Mouse (Mus musculus) kidney, adult 8-10 months (tissue): ENCODE measurements around the gene Ccser1.
"Not testable (repeated sequence)": the region's sequence is repeated elsewhere in the genome, so short reads cannot be mapped to it uniquely, and the experiment has no call there.

Experiments
- DNase-seq, 2 experiments: peaks; one replicate each; pipeline ENCODE4 v3.0.0; 2022

Ccser1 gene

DNA sequence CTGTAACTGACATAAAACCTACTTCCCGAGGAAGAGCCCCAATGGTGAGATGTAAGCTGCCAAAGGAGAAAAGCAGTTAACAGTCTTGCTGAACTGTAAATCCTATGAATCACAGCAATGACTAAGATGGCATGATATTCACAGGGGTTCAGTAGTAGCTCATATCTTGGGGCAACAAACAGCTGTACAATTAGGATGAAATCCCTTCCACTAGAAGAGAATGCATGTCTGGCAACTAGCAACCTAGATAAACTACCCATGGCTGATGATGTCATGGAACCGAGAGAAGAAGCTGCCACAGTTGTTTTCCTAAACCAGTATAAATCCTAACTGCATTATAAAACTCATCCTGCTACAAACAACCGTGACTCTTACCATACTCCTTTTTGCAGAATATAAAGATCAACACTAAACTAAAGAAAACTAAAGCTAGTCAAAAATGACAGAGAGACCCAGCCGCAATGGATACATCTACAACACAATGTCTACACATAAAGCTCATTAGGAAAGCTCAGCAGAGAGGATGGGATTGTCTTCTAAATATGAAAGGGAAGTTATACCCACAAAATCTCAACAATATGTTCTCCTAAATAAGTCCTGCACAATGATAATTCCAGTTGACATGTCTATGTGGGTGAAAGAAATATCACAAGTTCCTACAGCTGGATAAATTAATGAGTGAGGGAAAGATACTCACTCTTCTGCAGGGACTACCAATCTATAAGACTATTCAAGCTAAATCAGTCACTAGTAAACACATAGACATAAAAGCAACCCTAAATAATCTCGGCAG, 550.2 kb downstream of the Ccser1 start:
- no peak for DNase-seq

DNA sequence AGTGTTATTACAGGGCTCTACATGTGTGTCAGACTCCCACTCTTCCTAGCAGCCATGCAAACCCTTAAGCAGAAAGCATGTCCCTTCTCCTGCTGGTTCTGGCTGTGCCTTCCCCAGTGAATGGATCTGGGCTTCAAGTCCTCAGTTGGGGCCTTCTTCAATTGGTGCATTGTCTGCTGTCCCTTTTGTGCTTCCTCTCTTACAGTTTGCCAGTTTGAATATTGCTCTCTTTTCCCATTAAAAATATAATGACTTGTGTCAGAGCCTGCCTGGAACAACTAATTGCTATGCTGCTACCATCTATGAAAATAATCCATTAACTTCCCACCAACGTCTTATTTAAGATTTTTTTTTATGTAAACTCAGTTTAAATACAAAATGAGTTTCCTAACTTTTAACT, 566.2 kb downstream of the Ccser1 start:
- no peak for DNase-seq

DNA sequence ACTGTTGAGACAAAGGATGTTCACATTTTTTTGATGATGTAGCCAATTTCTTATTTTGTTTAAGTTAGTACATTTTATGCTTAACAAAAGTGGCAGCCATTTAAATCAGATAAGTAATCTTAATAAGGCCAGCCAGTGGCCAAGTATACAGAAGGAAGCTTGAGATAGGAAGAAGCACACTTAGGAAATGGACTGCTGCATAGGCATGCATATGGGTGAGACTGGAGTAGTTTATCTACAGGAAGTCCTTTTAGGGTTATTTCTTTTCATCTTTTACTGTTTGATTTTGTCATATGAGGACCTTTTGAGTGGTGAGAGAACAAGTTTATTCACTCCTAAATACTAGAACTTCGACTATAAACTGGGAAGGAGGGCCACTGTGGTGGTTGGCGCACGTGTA, 582.0 kb downstream of the Ccser1 start:
- DNase-seq, result no peak

DNA sequence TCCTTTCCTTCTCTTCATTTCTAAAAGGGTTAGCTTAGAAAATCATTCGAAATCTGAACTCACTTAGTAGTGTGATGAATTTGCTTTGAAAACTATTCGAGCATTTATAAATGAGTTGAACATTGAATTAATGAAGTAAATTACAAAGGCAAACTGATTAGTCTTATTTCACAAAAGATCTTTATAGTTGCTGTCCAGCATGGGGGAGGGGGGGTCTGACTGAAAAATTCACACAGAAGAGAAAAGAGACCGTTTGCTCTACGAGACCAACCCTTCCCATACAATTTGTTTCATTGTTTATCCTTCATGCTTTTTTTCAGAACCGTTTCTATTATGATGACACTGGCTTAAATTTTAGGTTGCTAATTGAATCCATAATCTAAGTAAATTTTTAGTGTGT, 583.3 kb downstream of the Ccser1 start:
- no peak for DNase-seq

DNA sequence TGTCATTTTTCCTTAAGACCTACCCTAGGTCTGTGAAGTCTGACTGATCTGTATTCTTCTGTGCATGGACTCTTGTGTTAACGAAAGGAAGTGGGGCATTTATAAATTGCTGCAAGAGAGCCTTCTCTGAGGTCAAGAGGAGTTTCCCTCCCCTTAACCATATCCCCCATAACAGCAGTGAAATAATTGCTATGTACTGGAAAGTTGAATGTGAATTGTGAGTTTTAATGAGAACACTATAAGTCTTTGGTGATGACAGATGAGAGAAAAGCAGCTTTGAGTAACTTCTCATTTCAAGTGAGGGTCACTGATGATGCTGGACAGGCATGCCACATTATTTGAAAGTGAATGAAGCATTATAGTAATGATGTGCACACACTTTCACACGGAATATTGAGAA, 585.7 kb downstream of the Ccser1 start:
- no peak for DNase-seq

DNA sequence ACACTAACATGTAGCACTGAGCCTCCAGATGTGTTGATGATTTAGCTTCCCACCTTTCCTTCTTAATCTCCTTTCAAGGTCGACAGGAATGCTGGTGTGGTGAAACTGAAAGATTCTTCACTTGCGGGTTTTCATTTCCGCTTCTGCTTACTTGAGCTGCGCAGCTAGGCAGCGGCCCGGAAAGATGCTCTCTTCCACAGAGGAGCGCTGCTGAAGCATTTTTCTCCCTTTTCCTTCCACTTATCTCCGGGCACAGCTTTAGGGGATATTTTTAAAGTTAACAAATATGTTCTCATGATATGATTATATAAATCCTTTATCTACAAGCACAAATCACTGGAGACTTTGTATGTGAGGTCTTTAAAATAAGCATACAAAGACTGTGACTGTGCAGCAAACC, 587.0 kb downstream of the Ccser1 start:
- no peak for DNase-seq

DNA sequence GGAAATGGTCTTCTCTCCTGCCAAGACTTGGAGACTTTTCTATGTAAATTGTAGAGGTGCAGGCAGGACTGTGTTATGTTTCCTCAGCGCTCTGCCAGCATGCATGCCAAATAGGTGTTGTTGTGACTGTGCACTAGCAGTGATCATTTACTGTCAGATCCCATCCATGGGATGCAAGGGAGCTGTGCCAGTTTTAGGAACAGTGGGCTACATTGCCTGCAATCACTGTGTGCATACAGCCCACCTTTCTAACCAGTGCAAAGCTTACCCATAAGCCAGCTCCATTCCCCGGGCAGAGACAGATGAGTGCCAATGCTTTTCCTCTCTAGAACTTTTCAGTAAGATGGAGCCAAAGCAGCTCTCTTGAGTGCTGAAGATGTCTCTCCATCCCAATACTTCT, 606.6 kb downstream of the Ccser1 start:
- DNase-seq, result no peak

DNA sequence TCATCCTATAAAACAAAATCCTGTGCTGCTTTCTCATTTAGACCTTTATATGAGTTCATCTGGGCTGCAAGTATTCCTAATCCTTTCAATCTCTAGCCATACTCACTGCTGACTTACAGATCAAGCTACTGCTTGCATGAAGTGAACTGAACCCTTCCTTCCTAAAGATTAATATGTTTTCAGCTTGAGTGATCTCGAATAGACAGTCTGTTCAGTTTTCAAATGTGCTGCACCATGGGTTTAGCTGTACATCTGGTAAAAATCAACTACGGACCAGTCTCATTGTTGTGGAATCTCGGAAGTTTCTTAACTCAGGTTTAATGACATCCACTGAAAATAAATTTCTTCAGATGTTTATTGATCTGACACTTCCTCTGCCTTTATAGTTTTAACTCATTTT, 620.8 kb downstream of the Ccser1 start:
- DNase-seq, result no peak

DNA sequence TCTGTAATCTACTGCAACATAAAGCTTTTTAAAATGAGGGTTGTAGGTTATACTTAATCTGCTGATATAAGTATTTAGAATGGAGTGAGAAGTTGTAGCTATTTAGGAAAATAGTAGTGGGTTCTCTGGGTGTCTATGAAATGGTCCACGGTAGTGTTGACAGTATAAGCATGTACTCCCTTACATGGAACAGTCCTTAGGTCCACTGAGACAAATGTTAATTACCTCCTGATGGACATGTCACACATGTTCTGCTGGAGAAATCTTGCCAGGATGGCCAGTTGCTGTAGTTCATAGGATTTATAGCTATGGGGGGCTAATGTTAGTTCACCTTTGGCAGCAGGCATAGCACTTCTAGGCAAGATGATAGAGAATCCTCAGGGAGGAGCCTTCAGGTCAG, 625.4 kb downstream of the Ccser1 start:
- DNase-seq, result no peak

DNA sequence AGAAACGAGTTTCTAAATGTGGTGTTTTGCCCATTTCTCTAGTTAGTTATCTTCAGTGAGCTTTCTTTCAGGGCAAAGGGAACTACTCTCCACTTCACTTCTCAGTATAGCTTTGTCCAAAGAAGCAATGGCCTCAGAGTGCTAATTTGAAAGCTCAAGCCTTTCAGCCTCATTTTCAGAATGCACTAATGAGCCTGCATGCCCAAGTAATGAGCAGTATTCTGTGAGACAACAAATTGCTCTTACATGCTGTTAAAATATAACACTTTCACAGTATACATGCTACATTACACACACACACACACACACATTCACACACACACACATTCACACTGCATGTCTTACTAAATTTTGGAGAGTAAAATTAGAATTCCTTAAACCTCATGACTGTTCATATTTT, 637.6 kb downstream of the Ccser1 start:
- no peak for DNase-seq

DNA sequence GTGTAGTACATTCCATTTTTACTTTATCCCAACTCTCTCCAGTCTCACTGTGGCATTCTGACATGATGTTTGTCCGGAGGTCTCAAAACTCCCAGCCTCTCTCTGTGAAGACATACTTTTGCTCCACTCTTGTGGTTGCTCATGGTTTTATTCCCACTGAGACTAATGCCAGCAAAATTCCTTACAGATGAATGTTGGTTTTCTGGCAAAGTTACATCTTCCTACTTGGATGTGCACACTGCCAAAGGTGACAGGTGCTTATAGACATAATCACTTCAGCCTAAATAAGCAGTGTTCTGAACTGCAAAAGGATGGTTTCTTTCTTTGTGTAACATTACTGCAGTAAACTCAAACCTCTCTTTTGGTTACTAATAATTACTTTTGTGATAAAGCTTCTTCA, 696.2 kb downstream of the Ccser1 start:
- no peak for DNase-seq

DNA sequence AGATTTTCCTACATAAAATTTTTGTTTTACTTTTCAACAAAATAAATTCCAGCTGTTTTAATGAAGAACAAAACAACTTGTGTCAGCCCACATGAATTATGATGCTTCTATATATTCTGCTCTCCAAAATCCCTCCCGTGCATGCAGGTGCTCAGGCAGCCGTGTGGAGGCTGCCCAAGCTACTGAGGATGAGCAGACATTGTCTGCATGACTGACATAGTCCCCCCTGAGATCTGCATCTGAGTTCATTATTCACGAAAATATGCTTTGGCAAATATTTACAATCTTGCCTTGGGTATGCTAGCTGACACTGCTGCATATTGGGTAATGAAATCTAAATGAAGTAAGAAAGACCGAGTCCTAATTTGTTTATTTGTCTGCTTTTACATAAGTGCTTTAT, 718.1 kb downstream of the Ccser1 start:
- no peak for DNase-seq

DNA sequence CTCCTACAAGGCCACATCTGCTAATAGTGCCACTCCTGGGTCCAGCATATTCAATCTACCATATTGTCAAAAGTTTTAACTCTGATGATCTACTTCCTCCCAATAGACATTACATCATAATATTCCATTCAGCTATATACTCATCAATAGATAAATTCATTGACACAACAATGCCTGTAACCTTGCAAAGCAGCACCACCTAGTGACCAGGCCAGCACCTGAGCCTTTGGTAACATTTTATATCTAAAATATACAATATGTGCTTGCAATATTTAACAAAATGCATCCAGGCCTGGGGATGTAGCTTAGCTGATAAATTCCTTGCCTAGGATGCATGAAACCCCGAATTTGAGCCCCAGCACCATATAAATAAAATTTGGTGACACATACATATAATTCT, 722.6 kb downstream of the Ccser1 start:
- DNase-seq, result peak in 1 of 2 experiments; percentile 17

DNA sequence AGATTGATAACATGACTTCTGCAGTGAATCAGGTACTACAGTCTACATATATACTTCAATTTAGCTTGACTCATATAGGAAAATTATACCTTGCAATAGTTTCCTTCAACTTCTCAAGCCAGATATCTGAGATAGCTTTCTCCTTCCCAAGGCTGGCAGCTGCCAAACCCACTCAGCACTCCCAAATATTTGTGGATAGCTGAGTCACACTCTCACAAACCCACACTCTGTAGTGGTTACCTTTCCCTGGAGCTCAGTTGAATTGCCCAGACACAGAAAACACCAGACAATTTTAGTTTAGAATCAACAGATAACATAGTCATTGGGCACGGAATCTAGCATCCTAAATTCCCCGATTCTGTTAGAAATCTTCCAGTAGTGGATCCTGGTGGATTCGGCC, 732.8 kb downstream of the Ccser1 start:
- DNase-seq, result no peak

DNA sequence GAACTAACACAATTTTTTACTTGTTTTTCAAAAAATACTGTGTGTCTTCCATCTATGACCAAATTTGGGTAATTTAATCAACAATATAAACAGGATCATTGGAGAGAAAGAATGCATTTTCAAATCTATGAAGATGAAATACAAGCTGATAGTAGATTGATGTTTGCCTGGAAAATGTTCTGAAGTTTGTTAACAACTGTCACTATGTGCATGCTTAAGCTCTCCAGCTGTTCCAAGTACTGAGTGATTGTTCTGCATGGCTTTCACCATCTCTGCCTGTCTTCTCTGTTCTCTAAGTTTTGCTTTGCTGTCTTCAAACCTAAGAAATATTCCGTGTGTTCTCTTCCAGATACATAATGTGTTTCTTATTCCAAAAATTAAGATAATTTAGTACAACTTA, 751.5 kb downstream of the Ccser1 start:
- DNase-seq, result no peak

DNA sequence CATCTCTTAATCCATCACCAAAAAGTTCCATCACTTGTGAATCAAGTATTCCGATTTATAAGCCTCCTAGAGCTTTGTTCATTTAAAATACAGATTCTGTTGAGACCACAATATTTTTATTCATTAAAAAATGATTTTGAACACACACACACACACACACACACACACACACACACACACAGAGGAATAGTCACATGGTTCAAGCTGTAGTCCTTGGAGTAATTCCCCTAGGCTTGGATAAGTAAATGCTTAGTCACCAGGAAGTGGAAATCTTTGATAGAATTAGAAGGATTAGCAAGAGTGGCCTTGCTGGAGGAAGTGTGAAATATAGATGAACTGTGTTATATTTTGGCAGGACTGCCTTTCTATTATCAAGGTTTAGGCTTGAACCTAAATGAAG, 756.5 kb downstream of the Ccser1 start:
- DNase-seq, result no peak

DNA sequence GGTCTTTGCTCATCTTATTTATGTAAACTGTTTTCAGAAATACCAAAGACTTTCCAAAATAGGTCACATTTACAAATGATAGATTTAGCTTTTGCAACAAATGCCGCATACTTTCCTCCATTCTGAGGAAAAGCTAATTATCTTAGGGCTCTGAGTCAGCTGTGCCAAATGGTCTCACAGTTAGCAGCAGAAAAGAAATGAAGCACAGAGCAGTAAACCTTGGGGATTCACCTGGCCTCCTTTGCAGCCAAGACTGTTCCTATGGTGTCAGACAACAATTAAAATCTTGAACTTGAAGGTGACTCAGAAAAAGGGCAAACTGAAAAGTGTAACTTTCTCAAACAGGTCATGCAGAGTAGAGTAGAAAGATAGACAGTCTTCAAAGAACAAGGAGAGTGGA, 759.1 kb downstream of the Ccser1 start:
- no peak for DNase-seq

DNA sequence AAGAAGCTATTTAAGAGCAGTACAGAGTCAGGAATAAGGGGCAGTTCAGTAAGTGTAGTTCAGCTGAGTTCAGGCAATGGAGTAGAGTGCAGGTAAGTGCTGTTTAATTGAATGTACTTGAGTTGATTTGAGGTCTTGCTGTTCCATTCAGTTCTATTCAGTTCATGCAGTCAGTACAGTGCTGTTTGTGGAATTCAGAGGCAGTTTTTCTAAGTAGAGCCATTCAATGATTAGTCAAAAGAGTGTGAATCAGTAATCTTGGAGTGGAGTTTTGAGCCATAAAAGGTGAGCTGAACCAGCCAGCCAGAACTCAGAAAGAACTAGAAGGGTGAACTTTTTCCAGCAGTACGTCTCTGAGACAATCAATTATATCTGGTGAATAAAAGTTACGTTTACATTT, 773.6 kb downstream of the Ccser1 start:
- peak; percentile 16 to 53 for DNase-seq

DNA sequence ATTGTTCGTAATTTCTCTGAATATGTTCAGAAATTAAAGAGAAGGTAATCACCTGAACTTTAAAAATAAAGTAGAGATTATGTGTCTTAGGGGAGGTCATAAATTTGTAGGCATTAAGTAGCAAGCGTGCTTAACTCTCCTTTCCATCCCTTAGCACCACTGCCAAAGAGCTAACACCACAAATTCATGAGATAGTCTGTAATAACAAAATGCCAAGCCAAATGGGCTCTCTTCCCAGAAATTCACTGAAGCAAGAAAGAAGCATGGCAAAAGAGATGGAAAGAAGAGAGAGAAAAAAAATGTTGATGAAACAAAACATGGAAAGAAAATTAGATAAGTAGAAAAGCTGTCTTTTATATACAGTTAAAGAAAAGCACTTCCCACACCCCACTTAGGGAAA, 796.8 kb downstream of the Ccser1 start:
- DNase-seq, result peak; percentile 2 to 13

DNA sequence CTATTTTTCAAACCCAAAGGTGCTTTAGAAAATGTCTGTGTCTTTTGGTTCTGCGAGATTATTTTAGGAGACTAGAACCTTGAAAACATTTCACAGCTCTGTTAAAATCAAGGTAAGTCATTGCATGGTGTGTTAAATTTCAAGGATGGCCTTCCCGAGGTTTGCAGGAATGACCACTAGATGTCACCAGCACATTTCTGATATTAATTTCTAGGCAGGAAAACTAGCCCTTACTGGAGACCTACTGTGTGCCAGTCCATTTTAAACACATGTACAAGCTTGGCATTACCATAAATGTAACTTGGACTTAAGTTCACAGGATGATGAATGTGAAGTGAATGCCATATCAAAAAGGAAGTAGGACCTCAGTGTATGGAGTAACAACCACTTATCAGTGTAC, 798.3 kb downstream of the Ccser1 start:
- DNase-seq, result no peak

DNA sequence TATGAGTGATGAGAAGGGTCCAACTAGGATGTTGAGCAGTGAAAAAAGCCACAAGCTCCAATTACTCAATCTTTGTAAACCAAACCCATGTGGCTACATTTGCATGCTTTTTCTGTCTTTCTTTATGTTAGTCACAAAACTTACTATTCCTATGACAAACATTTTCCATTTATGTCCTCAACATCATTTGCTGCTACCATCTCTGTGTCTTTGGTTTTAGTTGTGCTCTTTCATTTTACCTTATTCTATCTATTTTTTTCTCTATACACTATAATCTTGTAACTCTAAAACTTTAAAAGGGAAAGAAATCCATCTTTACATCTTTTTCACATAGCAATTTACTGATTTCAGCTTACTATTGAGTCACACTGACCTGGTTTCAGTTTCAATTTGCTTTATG, 834.2 kb downstream of the Ccser1 start:
- DNase-seq, result no peak

DNA sequence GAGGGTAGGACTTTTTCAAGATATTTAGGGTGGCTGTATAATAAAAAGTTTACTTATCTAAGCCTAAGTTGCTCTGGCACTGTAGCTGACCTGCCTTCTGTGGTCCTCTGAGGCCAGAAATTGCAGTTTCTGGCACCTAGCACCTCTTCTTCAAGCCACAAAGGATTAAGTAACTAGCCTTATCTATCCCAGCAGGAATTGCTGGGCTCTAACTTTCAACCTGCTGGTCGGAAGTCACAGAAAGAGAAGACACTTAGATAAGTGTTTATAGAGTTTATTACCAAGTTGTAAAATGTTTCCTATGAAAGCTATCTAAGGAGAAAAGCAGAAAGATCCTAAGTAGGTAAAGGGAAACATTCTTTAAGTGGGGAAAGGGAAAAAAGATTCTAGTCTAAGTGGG, 864.3 kb downstream of the Ccser1 start:
- DNase-seq, result no peak

DNA sequence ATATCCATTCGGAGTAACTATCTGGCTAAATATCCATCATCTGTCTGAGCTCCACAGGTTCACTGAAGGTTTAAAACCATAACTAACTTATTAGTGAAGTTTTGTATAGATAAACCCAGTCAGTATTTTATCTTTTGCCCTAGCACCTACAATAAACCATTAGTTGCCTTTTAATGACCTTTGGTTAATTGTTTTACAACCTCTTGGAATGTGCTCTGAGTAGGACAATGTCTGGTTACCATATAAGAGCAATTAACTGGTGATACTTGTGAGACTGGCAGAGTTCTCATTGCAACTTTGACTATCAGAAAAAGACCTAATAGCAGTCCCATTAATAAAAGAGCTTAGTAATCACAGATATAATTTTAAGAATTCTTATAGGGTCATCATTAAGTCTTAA, 864.9 kb downstream of the Ccser1 start:
- not testable (repeated sequence) for DNase-seq

DNA sequence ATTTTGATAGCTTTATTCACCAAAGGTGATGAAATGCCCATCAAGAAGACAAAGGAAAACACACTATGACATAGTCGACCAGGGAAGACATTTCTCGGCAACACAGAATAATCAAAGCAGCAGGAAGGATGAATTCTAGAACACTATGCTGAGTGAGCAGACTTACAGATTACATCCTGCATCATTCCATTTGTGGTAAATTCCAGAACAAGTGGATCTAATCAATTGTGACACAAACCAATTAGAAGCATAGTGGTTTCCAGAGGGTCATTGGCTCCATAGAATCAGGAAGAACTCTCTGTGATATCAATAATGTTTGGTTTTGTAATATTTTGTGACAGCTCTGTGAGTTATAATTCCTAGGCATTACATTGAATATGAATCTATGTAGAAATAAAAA, 875.2 kb downstream of the Ccser1 start:
- DNase-seq, result no peak

DNA sequence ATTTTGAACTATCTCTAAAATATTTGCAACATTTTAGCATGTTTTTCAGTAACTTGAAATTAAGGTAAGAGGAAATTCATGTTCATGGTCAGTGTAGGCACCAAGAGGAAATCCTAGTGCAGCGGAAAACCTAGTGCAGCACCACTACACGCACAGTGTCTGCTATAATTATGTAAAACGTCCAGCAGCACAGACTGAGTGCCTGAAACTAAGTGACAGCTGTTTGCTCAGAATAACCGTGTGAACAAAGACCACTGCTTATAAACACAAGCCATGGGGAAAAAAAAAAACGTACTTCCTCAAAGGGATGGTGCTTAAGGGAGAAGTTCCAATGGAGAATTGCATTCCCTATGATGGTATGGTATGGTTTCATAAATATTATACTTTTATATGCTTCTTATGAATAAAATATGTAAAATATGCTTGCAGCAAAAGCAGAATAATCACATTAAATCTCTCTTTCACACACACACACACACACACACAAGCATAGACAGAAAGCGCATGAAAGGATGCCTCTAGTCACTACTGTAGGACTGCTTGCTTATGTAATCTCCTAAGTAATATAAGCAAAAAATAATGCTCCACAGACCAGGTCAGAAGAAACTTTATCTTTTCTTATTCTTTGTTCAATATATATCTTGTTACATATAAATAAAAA, 886.4 kb downstream of the Ccser1 start:
- DNase-seq, result no peak
